Mouse (Mus musculus) mesoderm, embryonic 11.5 days (tissue): ENCODE data around the gene Zfyve28.
A peak's percentile ranks its signal among the peaks of the same experiment; 100 is the strongest.

Source experiments
- DNase-seq: peaks from one replicate; pipeline ENCODE4 v3.0.0-alpha.2; 2012; ENCODE audit warnings: low read depth, low spot score

Zfyve28 gene

DNA sequence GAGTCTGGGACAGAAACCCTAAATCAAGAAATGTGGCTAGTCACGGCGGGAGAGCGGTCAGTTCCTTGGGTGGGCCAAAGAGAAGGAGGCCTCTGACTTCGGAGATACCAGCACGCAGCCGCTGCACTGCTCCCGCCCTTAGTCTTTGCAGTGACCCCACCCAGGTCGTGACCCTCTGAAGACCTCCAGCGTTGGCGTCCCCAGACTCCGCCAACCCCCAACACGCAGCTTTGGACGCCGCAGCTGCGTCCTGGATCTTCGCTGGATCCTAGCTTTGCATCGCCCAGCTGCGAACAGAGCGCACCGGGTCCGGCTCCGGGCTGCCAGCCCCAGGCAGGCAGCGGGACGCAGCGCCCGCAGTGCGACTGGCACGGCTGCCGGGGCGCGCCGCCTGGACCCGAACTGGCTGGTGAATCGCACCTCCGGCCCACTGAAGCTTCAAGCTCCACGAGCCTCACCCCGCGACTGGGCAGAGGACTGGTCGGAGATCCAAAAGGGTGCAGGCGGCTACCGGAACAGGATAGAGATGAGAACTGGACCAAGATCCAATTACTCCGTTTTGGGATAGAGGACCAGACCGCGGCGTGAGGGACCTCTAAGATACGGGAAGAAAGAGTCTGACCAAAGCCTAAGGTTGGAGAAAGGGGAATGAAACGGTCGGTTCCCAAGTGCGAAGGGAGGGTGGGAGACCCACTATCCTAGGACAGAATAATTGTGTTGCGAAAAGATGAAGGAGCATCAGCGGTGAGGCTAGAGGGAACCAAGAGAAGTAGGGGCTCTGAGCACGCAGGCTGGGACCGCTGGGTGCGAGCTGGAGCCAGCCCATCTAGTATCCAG is 1.0 kb downstream of the Zfyve28 start:
- DNase-seq: peak; percentile 53

DNA sequence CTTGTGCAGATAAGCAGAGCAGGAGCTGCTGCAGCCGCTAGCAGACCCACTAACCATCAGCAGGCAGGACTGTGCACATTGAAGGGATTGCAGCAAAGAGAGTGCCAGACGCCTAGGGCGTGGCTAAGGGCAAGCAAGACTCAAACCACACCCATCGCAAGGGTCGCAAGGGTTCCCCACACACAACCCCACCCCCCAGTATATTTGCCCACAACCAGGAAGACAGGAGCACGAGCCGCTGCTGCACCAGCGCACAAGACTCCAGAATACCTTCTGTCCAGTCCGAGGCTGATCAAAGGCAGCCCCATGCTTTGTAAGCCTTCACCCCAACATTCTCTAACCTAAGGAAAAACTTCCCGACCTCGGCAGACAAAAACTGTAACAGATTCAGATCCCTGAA is 1.7 kb downstream of the Zfyve28 start:
- DNase-seq: peak; percentile 43

DNA sequence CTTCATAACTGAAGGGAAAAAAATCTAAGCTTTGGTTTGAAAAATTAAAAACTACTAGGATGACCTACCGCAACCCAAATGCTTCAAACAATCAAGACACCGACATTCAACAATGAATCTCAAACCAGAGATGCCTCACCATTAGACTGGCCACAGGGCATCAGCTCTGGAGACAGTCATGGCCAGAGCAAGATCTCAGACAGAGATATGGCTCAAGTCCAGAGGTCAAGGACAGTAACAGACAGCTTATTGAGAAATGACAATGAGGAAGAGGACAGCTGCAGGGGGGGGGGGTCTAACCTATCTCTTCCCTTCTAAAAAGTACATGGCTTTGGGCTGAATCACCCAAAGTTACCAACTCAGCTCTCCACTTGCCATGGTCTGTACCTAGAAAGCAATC is 3.0 kb downstream of the Zfyve28 start:
- DNase-seq: no peak

DNA sequence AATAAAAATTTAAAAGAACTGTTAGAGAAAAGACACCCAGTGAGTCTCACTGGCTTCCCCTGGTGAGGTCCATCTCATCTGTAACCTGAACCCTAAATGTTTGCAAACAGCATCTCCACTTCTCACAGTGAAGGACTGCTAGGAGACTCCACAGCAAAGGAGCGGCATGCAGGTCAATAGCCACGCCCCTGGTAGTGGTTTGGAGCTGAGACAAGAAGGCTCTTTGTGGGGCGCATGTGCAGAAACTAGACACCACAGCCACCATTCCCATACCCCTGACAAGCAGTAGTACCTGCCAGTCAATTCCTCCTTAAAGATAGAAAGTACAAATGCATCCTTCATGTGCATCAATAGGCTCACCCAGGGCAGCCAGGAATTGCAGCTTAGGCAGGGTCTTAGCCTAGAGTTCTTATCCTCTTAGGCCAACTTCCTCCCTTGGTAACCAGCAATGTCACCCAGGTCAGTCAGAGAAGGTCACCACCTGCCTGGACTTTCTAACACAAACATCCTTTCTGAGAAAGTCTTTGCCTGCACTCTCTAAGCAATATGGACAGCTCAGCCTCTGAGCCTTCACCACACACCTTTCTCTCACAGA is 4.0 kb downstream of the Zfyve28 start:
- DNase-seq: no peak

DNA sequence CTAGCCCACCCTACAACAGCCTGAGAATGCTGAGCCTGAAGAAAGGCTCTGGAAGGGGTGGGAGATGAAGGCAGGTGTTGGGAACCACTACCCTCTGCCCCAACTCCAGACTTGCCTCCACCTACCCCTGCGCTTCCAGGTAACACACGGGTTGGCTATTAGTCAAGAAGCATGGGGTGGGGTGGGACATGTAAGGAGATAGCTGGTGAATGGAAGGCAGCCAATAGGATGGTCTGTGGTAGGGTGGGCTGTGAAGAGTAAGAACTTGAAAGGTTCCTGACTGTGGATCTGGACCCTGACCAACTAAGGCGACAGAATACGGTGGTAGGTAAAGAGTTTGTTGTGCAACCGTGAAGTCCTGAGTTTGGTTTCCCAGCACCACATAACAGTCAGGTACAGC is 4.9 kb downstream of the Zfyve28 start:
- DNase-seq: no peak

DNA sequence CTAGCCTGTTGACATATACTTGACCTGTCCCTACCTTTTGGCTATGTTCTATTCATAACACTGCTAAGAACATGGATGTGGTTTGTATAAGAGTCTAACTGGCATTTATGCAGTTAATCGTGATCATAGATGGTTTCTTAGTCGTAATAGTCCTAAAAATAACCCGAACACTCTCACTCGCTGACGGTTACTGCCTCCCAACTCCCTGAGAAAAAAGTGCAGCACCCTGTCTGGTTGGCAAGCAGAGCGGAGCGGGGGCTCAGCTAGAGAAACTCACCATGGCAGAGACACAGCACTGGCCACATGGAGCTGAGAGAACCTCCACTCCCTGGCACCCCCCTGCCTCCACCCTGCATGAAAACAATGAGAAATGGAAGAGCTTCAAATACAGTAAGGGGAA is 7.3 kb downstream of the Zfyve28 start:
- DNase-seq: no peak

DNA sequence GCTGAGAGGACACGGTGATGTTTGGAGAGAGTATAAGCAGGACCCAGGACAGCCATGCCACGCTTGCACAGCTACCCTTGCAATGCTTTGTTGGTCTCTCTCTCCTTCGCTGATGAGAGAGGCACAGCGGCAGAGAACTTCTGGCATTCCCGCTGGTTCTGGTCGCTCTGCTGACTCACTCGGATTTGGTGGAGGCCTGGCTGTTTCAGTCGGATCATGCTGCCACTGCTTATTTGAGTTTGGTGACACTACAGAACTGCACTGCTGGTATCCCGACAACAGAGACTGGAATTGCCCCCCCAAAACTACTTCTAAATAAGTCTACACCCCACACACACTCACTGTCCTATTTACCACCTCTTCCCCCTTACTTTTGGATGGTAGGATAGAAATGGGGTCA is 9.0 kb downstream of the Zfyve28 start:
- DNase-seq: no peak

DNA sequence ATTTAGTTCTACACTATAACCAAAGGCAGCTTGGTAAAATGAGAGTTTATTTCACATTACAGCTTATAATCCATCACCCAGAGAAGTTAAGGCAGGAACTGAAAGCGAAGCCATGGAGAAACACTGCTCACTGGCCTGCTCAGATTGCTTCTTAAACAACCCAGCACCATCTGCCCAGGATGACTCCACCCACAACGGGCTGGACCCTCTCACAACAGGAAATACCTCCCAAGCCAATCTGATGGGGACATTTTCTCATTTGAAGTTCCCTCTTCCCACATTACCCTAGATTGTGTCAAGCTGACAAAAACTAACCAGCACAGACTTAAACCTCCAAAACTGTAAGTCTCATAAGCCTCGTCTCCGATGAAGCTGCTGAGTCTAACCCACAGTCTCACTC is 10.2 kb downstream of the Zfyve28 start:
- DNase-seq: no peak

DNA sequence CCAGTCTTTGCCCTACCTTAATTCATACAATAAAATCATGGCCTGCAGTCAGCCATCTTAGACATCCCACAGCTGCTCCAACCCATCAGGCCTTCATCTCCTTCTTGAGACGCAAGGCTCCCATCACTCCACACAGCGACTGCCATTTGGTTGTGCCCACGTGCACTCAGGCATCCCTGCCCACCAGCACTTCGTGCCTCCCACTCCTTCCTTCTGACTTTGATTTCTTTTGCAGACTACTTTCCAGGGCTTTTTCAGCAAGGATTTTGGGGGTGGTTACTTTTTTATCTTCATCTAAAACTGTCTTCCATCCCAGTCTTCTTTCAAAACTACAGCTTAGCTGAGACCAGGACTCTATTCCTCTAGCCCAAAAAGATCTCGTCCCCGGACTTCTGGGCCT is 11.5 kb downstream of the Zfyve28 start:
- DNase-seq: no peak

DNA sequence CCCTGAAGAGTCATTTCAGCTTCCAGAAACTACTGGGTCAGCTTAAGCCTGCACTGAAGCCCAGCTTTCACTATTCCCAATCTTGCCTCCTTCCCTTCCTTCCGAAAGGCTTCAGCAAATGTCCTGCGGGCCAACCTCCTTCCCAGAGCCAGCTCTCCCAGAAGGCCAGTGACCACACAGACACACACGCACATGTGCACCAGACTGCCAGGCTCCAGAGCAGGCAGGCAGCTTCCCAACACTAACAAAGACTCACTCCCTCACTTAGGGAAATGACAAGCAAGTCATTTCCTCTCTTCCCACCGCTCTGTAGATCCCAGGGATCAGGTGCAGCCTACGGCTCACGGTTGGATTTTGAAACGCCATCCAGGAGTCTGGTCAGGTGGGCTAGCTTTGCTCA is 12.1 kb downstream of the Zfyve28 start:
- no peak for DNase-seq

DNA sequence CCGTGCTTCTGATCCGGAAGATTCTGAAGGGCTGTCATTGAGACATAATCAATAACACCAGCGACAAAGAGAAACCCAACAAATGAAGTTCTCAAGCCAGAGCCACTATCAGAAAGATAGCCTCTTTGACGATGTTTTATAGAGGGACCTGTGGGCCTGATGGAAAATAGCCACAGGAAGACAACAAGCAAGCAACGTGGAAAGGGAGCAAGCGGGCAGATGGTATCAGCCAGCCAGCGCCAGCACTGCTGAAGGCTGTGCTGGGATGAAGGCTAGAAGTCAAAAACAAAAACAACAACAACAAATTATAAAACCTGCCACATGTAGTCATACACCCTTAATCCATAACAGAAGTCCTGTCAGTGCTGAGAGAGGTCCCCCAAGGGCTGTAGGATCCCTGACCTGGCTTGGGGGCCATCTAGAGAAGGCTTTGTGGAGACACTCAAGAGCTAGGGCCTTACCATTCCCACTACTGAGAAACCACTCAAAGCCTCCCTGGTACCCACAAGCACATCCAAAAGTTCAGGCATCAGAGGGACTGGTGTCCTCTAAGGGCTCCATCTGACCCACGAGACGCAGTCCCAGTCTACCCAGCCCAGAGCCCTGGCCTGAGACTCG is 13.5 kb downstream of the Zfyve28 start:
- no peak for DNase-seq

DNA sequence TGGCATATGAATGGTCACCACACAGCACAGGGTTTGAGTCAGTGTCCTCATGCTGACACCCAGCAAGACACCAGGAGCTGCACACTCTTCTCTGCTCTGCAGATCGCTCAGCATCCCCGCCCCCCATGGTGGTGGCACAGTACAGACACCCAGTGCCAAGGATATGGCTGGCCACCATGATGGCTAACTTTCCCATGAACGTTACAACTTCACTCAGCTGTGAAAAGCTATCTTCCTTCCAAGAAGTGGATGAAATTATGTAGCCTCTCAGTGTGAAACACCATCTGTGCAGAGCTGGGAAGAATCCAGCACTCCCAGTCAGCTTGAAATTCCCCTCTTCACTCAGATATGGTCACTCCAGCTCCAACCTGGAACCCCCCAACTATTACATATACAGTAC is 14.0 kb downstream of the Zfyve28 start:
- no peak for DNase-seq

DNA sequence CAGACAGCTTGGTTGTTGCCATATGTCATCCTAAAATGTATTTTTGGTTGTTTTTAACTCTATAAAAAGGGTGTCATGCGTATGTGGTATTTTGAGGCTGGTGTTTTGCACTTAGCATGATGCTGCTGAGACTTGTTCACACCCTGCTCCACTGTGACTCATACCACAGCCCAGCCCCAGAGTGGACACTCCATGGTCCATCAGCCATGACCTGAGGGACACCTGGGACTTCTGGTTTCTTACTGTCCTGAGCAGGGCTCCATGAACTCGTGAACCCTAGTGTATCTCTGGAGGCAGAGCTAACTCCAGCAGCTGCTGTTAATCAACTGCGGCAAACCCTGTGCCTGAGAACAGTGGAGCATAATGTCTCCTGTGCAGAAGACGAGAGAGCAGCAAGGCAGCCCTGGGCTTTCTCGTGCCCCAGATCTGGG is 15.0 kb downstream of the Zfyve28 start:
- DNase-seq: no peak

DNA sequence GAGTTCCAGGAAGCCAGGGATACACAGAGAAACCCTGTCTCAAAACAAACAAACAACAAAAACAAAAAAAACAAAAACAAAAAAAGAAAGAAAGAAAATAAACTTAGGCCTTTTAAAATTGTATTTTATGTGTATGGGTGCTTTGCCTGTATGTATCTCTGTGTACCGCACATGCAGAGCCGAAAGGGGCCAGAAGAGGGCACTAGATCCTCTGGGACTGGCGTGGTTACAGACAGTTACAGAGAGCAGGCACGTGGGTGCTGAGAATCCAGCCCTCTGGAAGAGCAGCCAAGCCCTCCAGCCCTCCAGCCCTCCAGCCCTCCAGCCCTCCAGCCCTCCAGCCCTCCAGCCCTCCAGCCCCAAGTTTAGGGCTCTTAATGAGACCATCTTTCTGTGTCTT is 16.5 kb downstream of the Zfyve28 start:
- DNase-seq: peak; percentile 36

DNA sequence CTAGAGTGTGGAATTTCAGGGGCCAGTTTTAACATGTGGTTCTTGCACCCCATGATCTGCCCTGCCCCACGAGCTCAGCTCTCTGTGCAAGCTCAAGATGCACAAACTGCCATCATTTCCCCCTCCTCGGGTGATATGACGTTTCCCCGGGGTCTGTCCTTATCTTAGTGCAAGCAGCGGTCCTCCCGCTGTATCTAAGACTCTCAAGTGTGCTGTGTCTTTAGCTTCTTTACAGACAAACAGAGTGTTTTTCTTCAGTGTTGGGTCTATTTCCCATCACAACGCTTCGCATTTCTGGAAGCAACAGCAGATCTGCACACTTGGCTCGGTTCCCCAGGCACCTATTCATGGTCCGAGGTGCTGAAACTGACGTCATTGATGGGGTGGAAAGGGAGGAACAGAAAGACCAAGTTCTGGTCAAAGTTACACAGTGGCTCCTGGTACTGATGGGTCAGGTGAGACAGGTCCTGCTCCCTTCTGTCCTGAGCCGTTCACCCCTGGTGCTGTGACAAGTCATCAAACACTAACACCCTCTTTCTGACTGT is 18.3 kb downstream of the Zfyve28 start:
- no peak for DNase-seq

DNA sequence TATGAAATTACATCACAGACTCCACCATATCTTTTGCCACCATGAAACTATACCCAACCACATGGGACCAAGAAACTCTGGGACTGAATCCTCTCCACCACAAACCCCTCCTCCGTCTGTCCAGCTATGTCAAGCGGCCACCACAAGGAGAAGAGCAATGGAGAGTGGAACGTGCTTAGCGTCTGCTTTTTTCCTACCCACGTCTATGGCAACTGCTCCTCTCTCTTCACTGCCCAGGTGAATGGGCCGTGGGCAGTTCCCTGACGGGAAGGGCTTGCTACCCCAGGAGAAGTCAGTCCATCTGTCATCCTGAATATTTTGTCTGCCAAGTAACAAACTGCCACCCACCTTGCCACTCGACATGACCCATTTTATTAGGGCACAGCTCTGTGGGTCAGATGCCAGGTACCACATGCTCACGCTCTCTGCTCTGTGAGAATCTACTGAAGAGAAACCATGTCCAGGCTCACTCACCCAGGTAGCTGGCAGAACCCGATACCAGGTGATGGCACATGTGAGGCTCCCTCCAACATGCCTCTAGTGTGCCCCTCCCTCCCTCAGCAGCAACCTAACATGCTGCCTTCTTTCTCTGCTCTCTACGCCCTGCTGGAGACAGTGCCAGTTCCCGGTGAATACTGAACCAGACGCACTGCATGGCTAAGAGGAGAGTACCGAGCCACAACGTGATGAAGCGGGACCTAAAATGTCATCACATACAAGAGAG is 18.9 kb downstream of the Zfyve28 start:
- no peak for DNase-seq

DNA sequence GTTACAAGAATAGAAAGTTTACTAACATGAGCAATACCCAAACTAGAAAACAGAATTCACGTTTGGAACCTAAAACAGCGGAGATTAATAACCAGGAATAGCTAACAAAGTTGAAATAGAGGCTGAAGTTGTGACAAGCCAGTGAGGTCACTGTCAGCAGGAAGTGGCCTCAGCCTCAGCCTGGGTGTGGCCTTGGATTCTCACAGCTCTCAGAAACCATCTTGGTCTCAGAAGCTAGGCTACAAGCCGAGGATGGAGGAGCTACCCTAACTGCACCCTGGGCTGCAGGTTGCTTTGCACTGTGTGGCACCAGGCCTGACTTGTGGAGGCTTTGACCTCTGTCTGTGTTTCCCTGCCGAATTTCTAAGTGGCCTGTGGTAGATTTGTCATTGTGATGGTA is 22.2 kb downstream of the Zfyve28 start:
- no peak for DNase-seq

DNA sequence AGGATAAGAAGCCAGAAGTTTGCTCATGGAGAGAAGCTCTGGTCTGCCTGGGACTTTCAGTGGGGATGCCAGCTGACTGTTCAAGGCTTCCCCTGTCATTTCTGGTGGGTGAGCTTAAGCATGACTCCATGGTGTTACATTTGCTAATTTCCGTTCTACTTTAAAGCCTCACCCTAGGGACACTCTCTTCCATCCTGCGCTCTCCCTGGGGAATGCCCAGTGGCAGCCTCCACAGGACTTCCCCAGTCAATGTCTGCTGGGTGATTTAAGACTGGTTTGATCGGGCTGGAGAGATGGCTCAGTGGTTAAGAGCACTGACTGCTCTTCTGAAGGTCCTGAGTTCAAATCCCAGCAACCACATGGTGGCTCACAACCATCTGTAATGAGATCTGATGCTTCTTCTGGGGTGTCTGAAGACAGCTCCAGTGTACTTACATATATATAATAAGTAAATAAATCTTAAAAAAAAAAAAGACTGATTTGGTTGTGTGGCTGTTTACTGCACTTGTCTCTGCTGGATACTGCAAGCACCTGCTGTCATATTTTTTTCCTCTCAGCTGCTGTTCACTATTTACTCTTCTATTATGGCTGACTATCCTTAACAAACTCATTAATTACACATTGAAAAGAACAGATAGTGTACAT is 29.0 kb downstream of the Zfyve28 start:
- DNase-seq: no peak

DNA sequence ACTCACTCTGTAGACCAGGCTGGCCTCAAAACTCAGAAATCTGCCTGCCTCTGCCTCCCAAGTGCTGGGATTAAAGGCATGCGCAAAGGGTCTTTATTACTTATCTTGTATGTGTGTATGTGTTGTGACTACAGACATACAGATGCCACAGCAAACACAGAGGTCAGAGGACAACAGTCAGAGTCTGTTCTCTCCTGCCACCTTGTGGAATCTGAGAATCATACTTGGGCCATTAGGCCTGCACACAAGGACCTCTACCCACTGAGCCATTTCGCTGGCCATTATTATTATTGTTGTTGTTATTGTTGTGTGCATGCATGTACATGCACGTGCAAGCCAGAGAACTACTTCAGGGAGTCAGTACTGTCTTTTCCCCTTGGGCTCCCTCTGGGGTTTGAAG is 33.1 kb downstream of the Zfyve28 start:
- DNase-seq: no peak

DNA sequence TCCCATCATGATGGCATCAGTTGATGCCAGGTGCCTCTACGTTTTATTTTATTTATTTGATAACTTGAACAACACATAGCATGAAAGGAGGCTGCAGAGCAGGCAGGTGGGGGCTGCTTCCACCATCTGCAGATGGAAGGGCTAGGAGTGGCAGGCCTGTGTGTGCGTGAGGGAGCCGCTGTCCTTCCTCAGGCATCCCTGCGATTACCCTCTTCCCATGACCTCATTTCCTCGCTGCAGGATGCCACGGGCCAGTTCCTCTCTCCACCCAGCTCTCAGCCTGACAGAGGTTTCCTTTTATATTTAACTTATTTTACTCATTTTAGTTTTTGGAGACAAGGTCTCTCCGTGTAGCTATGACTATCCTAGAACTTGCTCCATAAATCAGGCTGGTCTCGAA is 33.9 kb downstream of the Zfyve28 start:
- no peak for DNase-seq

DNA sequence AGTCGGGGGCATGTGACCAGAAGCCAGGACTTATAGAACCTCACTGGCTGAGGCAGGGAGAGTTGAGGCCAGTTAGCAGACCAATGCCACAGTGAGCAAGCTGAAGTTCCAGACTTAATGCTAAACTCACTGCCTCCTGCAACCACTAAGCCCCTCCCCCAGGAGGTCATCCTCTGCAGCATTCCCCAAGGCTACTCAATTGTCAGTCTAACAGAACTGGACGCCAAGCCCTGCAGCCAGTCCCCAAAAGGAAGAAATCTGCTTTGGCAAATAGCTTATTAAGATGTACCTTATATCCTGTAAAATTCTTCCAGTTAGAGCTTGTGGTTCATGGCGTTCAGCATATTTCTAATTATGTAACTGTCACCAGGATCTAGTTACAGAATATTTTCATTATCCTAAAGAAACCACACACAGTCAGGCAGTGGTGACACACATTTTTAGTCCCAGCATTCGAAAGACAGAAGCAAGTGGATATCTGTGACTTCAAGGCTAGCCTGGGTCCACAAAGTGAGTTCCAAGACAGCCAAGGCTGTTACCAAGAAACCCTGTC is 35.2 kb downstream of the Zfyve28 start:
- DNase-seq: peak; percentile 18
